Mouse (Mus musculus): ENCODE results near the gene Cntn4. TPM values are rescaled to one million over a fixed set of nuclear protein-coding genes. Genes with fewer than 3 reads are reported as not detected.
A peak's percentile ranks its signal among the peaks of the same experiment; 100 is the strongest.

Cntn4 gene
- polyA plus RNA-seq, 1 experiment from 2014 or later: 26.7 TPM

DNA sequence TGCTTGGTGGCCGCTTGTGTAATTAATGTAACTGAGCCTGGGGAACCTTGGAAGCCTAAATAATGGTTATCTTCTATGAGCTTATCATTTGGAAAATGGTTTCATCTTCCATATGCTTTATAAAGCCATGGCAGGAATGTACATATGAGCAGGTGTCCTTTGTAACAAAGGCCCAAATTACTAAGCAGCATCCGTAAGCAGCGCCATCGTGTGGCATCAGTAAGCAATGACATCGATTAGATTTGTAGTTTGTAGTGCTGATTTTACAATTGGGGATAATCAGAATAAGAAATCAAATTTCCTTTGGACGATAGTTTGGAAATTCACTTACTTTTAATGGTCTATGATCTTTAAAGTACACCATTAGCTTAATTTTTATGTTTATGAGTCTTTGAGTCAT lies 64.6 kb downstream of the Cntn4 start:
- H3K4me1 ChIP-seq (ENCODE audit: control insufficient read depth, insufficient read depth, low read depth, low read length): no peaks in the 10 kb centered on the region
- H3K27me3 ChIP-seq (replicated peaks; ENCODE audit: control insufficient read depth, insufficient read depth, low read length): no peaks in the 10 kb centered on the region
- no peak overlapping the region for H3K4me2 ChIP-seq (ENCODE audit: low read length)
- no peak overlapping the region for H3K27ac ChIP-seq (ENCODE audit: low read depth, low read length)
- H3K4me3 ChIP-seq (ENCODE audit: low read length): no peak overlapping the region
- no peak overlapping the region for H3K9ac ChIP-seq (ENCODE audit: low read depth, low read length)
- no peaks in the 10 kb centered on the region for H3K36me3 ChIP-seq (ENCODE audit: control insufficient read depth, insufficient read depth, low read length)
- WGBS: 31% methylated on average over 6 of the region's 6 CpGs
- H3K9me3 ChIP-seq (ENCODE audit: control insufficient read depth, low read length): no peaks in the 10 kb centered on the region
- no peak for ATAC-seq

DNA sequence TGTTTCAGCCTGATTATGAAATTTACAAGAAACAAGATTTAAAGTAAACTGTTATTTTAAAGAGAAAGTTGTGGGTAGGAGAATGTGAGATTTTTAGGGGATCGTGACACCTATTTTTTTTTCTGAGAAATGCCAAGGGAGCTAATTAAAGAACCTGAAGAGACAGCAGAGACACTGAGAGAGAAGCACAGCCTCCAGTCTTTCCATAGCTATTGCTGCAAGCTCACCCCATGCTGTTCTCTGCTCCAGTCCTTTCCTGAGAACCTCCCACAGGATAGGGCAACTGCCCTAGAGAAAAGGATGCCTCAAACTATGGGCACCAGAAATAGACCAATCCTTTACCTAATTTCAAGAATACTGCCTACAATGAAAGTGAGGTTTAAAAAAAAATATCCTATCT lies 103.2 kb downstream of the Cntn4 start:
- no peaks in the 10 kb centered on the region for H3K27me3 ChIP-seq (replicated peaks; ENCODE audit: control insufficient read depth, insufficient read depth, low read length)
- H3K9ac ChIP-seq (ENCODE audit: low read depth, low read length): no peak overlapping the region
- WGBS: 81% methylated on average over 1 of the region's 1 CpGs
- no peak overlapping the region for H3K27ac ChIP-seq (ENCODE audit: low read depth, low read length)
- H3K9me3 ChIP-seq (ENCODE audit: control insufficient read depth, low read length): no peaks in the 10 kb centered on the region
- H3K4me2 ChIP-seq (ENCODE audit: low read length): no peak overlapping the region
- H3K4me3 ChIP-seq (ENCODE audit: low read length): no peak overlapping the region
- ATAC-seq: no peak
- no peaks in the 10 kb centered on the region for H3K36me3 ChIP-seq (ENCODE audit: control insufficient read depth, insufficient read depth, low read length)
- no peaks in the 10 kb centered on the region for H3K4me1 ChIP-seq (ENCODE audit: control insufficient read depth, insufficient read depth, low read depth, low read length)

DNA sequence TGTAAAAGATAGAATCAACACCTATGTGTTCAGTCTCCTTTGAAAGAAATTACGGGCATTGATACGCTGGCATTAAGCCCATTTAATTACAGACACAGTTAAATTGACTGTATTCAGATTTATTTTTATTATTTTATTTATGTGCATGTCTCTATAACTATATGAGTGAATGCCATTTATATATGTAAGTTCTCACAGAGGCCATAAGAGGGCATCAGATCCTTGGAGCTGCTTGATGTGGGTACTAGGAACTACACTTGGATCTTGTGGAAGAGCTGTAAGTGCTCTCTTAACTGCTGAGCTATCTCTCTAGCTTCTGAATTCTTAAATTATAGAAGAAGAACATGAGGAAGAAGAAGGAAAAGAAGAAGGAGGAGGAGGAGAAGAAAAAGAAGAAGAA lies 111.0 kb downstream of the Cntn4 start:
- Histone ChIP-seq H3K36me3 (ENCODE audit: control insufficient read depth, insufficient read depth, low read length) (no peaks in the 10 kb centered on the region), H3K4me3 (ENCODE audit: low read length) (no peak overlapping the region), H3K27me3 (replicated peaks; ENCODE audit: control insufficient read depth, insufficient read depth, low read length) (no peaks in the 10 kb centered on the region), H3K9me3 (ENCODE audit: control insufficient read depth, low read length) (no peaks in the 10 kb centered on the region), H3K4me1 (ENCODE audit: control insufficient read depth, insufficient read depth, low read depth, low read length) (no peaks in the 10 kb centered on the region), H3K9ac (ENCODE audit: low read depth, low read length) (no peak overlapping the region), H3K4me2 (ENCODE audit: low read length) (no peak overlapping the region), H3K27ac (ENCODE audit: low read depth, low read length) (no peak overlapping the region)
- WGBS: 94% methylated on average over 2 of the region's 2 CpGs
- no peak for ATAC-seq

DNA sequence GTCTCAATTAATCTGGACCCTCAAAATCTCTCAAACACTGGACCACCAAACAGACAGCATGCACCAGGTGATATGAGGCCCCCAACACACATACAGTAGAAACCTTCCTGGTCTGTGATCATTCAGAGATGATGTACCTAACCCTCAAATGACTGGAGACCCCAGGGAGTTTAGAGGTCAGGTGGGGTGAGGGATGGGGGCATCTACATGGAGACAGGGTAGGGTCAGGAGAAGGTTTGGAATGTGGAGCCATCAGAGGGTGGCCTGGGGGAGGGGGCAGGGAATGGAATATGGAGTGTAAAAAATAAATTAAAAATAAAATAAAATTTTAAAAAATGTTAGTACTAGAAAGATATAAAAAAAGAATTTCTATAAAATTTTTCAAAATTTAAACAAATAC lies 157.6 kb downstream of the Cntn4 start:
- Histone ChIP-seq H3K27me3 (replicated peaks; ENCODE audit: control insufficient read depth, insufficient read depth, low read length) (no peaks in the 10 kb centered on the region), H3K36me3 (ENCODE audit: control insufficient read depth, insufficient read depth, low read length) (no peaks in the 10 kb centered on the region), H3K9me3 (ENCODE audit: control insufficient read depth, low read length) (no peaks in the 10 kb centered on the region), H3K4me1 (ENCODE audit: control insufficient read depth, insufficient read depth, low read depth, low read length) (no peaks in the 10 kb centered on the region), H3K4me3 (ENCODE audit: low read length) (no peak overlapping the region), H3K9ac (ENCODE audit: low read depth, low read length) (no peak overlapping the region), H3K4me2 (ENCODE audit: low read length) (no peak overlapping the region), H3K27ac (ENCODE audit: low read depth, low read length) (no peak overlapping the region)
- no peak for ATAC-seq

DNA sequence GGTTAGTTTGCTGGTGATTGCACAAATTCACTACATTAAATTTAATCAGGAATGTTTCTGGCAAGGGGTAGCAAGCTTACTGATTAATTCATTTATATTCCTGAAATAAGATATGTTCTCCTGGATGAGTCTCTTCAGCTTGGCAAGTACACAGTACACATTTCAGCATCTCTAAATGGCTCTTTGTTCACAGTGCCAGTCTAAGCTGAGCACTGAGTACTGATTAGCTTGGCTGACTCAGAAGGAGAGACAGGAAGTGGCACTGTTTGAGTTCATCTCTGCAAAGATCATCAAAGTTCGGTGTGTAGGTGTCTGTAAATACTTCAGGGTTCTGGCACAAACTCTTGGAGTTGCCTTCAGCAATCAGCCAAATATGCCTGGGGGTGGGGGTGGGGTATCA lies 169.8 kb downstream of the Cntn4 start:
- H3K27me3 ChIP-seq (replicated peaks; ENCODE audit: control insufficient read depth, insufficient read depth, low read length): no peaks in the 10 kb centered on the region
- 49% methylated on average over 1 of the region's 1 CpGs for WGBS
- H3K4me2 ChIP-seq (ENCODE audit: low read length): no peak overlapping the region
- no peak overlapping the region for H3K4me3 ChIP-seq (ENCODE audit: low read length)
- no peak overlapping the region for H3K9ac ChIP-seq (ENCODE audit: low read depth, low read length)
- no peaks in the 10 kb centered on the region for H3K4me1 ChIP-seq (ENCODE audit: control insufficient read depth, insufficient read depth, low read depth, low read length)
- ATAC-seq: peak; percentile 94
- H3K9me3 ChIP-seq (ENCODE audit: control insufficient read depth, low read length): no peaks in the 10 kb centered on the region
- H3K27ac ChIP-seq (ENCODE audit: low read depth, low read length): no peak overlapping the region
- H3K36me3 ChIP-seq (ENCODE audit: control insufficient read depth, insufficient read depth, low read length): no peaks in the 10 kb centered on the region

DNA sequence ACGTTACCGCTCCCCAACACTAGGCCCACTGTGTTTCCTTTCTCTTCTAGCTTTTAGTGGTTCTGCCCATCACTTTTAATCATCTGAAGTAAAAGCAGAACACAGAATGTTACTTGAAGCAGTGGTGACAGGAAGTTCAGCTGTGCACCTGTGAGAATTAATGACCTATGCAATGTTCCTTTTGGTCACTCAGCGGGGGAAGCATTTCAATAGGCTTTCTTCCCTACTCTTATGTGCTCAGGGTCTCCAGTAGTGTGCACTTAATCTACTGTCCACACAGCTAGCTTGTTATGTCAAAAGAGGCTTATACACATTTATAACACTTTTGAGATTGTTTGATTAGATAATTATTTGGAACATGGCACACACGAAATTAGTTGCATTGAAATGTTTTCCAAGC lies 215.4 kb downstream of the Cntn4 start:
- H3K27me3 ChIP-seq (replicated peaks; ENCODE audit: control insufficient read depth, insufficient read depth, low read length): no peaks in the 10 kb centered on the region
- no peaks in the 10 kb centered on the region for H3K36me3 ChIP-seq (ENCODE audit: control insufficient read depth, insufficient read depth, low read length)
- no peaks in the 10 kb centered on the region for H3K4me1 ChIP-seq (ENCODE audit: control insufficient read depth, insufficient read depth, low read depth, low read length)
- 74% methylated on average over 4 of the region's 4 CpGs for WGBS
- no peaks in the 10 kb centered on the region for H3K9me3 ChIP-seq (ENCODE audit: control insufficient read depth, low read length)
- no peak overlapping the region for H3K27ac ChIP-seq (ENCODE audit: low read depth, low read length)
- H3K4me2 ChIP-seq (ENCODE audit: low read length): no peak overlapping the region
- ATAC-seq: no peak
- H3K9ac ChIP-seq (ENCODE audit: low read depth, low read length): no peak overlapping the region
- no peak overlapping the region for H3K4me3 ChIP-seq (ENCODE audit: low read length)

DNA sequence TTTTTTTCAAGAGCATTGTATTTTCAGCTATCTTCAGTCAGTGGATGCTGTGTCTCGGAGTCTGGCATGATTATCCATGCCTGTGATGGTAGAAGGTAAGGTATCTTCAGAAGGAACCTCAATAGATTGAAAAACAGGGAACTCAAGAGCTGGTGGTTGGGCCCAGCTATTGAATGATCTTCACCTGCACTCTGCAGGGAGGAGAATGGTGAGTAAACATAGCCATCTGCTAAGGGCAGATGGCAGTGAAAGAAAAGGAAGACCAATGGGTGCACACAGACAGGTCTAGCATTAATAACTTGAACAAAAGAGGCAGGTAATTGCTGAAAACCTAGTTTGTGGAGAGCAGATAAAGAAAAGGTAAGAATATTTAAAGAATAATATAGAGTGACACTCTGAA lies 261.0 kb downstream of the Cntn4 start:
- Histone ChIP-seq H3K36me3 (ENCODE audit: control insufficient read depth, insufficient read depth, low read length) (no peaks in the 10 kb centered on the region), H3K4me1 (ENCODE audit: control insufficient read depth, insufficient read depth, low read depth, low read length) (no peaks in the 10 kb centered on the region), H3K9ac (ENCODE audit: low read depth, low read length) (no peak overlapping the region), H3K4me2 (ENCODE audit: low read length) (no peak overlapping the region), H3K27me3 (replicated peaks; ENCODE audit: control insufficient read depth, insufficient read depth, low read length) (no peaks in the 10 kb centered on the region), H3K9me3 (ENCODE audit: control insufficient read depth, low read length) (no peaks in the 10 kb centered on the region), H3K4me3 (ENCODE audit: low read length) (no peak overlapping the region), H3K27ac (ENCODE audit: low read depth, low read length) (no peak overlapping the region)
- no peak for ATAC-seq
- WGBS: 94% methylated on average over 1 of the region's 1 CpGs

DNA sequence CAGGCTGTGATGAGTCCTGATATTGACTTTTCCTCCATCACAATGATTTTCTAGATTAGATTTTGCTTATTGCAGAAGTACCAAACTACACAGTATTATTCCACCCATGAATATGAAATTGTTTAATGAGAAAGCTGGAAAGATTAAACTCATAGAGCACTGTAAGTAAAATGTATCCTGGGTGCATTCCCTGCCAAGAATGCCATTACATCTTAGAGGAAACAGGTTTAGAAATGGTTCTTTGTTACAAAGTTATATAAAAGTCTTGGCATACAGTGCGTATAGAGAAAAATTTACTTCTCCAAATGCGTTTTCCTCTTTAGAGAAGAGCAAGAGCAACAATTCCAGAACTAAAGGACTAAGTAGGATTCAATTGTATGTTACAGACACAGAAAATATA lies 261.8 kb downstream of the Cntn4 start:
- no peak for ATAC-seq
- Histone ChIP-seq H3K36me3 (ENCODE audit: control insufficient read depth, insufficient read depth, low read length) (no peaks in the 10 kb centered on the region), H3K9me3 (ENCODE audit: control insufficient read depth, low read length) (no peaks in the 10 kb centered on the region), H3K4me2 (ENCODE audit: low read length) (no peak overlapping the region), H3K4me3 (ENCODE audit: low read length) (no peak overlapping the region), H3K9ac (ENCODE audit: low read depth, low read length) (no peak overlapping the region), H3K27me3 (replicated peaks; ENCODE audit: control insufficient read depth, insufficient read depth, low read length) (no peaks in the 10 kb centered on the region), H3K27ac (ENCODE audit: low read depth, low read length) (no peak overlapping the region), H3K4me1 (ENCODE audit: control insufficient read depth, insufficient read depth, low read depth, low read length) (no peaks in the 10 kb centered on the region)
- 76% methylated on average over 2 of the region's 2 CpGs for WGBS

DNA sequence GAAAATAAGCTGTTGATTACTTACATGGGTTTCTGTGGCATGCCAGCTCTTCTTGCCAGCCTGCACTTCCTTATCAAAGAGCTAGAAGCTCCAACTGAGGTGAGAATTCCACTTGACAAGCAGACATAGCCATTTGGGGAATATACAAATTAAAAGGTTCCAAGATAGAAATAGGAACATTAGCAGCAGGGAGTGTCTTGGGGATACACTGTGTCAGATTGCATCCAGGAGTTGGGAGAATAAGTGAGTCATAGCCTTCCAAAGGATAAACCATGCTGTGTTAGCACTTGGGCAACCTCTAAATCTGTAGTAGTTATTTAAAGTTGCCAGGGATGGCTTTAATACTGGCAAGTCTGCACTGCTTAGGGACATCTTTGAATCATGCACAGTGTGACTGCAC lies 263.1 kb downstream of the Cntn4 start:
- H3K27ac ChIP-seq (ENCODE audit: low read depth, low read length): no peak overlapping the region
- H3K36me3 ChIP-seq (ENCODE audit: control insufficient read depth, insufficient read depth, low read length): no peaks in the 10 kb centered on the region
- no peaks in the 10 kb centered on the region for H3K4me1 ChIP-seq (ENCODE audit: control insufficient read depth, insufficient read depth, low read depth, low read length)
- no peak for ATAC-seq
- H3K4me3 ChIP-seq (ENCODE audit: low read length): no peak overlapping the region
- no peaks in the 10 kb centered on the region for H3K27me3 ChIP-seq (replicated peaks; ENCODE audit: control insufficient read depth, insufficient read depth, low read length)
- H3K9ac ChIP-seq (ENCODE audit: low read depth, low read length): no peak overlapping the region
- H3K4me2 ChIP-seq (ENCODE audit: low read length): no peak overlapping the region
- no peaks in the 10 kb centered on the region for H3K9me3 ChIP-seq (ENCODE audit: control insufficient read depth, low read length)

DNA sequence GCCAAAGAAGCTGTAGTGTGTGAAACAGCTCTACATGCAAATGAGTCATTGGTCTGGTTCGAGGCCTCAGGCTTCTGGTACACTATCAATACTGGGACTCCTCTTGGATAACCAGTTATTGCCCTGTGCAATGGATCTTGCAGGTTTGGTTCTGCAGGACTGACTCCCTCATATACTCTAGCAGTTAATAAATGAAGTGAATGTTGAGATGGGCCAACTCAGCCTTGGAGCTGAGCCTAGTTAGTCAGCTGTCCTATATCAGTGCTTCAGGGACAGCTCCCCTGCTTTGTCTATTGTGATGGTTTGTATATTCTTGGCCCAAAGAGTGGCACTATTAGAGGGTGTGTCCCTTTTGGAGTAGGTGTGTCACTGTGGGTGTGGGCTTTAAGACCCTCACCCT lies 314.0 kb downstream of the Cntn4 start:
- Histone ChIP-seq H3K9ac (ENCODE audit: low read depth, low read length) (no peak overlapping the region), H3K4me2 (ENCODE audit: low read length) (no peak overlapping the region), H3K27me3 (replicated peaks; ENCODE audit: control insufficient read depth, insufficient read depth, low read length) (no peaks in the 10 kb centered on the region), H3K36me3 (ENCODE audit: control insufficient read depth, insufficient read depth, low read length) (no peaks in the 10 kb centered on the region), H3K4me3 (ENCODE audit: low read length) (no peak overlapping the region), H3K4me1 (ENCODE audit: control insufficient read depth, insufficient read depth, low read depth, low read length) (no peaks in the 10 kb centered on the region), H3K9me3 (ENCODE audit: control insufficient read depth, low read length) (no peaks in the 10 kb centered on the region), H3K27ac (ENCODE audit: low read depth, low read length) (no peak overlapping the region)
- ATAC-seq: no peak
- 70% methylated on average over 1 of the region's 1 CpGs for WGBS
